Mouse (Mus musculus) sigmoid colon, adult 10 weeks (tissue): ENCODE measurements around the gene Fam84a. TPM values are rescaled to one million over a fixed set of nuclear protein-coding genes. Genes with fewer than 3 reads are reported as not detected.

Experiments
- polyA plus RNA-seq: library from polyadenylated mRNA; stranded (reverse); fragments of 350-450 nt; fragmentation: Illumina TruSeq; extraction: RNeasy Lipid Tissue Mini Kit (QIAGEN cat#74804); gene quantifications from one replicate; pipeline ENCODE4 v1.2.3, GENCODE M21; 2014; ENCODE audit warnings: low read depth, low replicate concordance

Fam84a gene
- 3.9 TPM for polyA plus RNA-seq

DNA sequence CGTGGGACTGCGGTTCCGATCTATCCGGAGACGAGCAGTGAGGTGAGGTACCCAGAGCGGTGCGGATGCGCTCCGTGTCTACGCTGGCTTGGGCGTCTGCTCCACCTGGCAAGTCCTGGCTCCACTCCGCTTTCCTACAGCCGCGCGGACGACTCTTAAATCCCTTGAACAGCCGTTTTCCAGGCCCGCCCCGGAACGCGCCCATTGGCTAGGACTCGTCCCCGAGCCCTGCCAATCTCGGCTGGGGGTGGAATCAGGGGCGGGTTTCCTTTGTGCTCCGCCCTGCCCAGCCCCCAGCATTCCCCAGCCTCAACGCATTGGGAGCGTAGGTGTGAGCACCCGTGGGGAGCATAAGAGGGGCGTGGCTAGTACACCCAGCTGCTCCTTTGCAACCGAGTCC lies at the start of gene Fam84a:
Gene Fam84a, minus strand, starts transcription at position 134 of the 400 bp plus-strand sequence.

